Mouse (Mus musculus) c-Kit-positive CD71-negative TER-119-negative erythroid progenitor cells, embryonic 14.5 days (primary cell): Measurements from ENCODE around the gene Trim39.
"Not testable (repeated sequence)": the region's sequence is repeated elsewhere in the genome, so short reads cannot be mapped to it uniquely, and the experiment has no call there.

Source experiments
- DNase-seq: peaks from one replicate; pipeline ENCODE4 v3.0.0-alpha.2; 2013; ENCODE audit warnings: low read depth

Gene Trim39

GRCm38 (mm10) chr17:36248886-36249285 is 23.2 kb downstream of the Trim39 start:
- no peak for DNase-seq

- DNase-seq, result no peak
Observed at GRCm38 (mm10) chr17:36245741-36246140, 26.3 kb downstream of the Trim39 start.

GRCm38 (mm10) chr17:36244031-36244430 is 28.0 kb downstream of the Trim39 start:
- DNase-seq, result no peak

GRCm38 (mm10) chr17:36240637-36241213 is 31.3 kb downstream of the Trim39 start:
- no peak for DNase-seq

- no peak for DNase-seq
Observed at GRCm38 (mm10) chr17:36237321-36237921, 34.6 kb downstream of the Trim39 start.

GRCm38 (mm10) chr17:36235300-36235699 is 36.7 kb downstream of the Trim39 start:
- not testable (repeated sequence) for DNase-seq

GRCm38 (mm10) chr17:36233572-36233971 is 38.5 kb downstream of the Trim39 start:
- no peak for DNase-seq

- peak; percentile 100 for DNase-seq
Observed at GRCm38 (mm10) chr17:36231318-36231717, 40.7 kb downstream of the Trim39 start.

GRCm38 (mm10) chr17:36229046-36229445 is 43.0 kb downstream of the Trim39 start:
- DNase-seq, result no peak

- DNase-seq, result no peak
Observed at GRCm38 (mm10) chr17:36226921-36227320, 45.1 kb downstream of the Trim39 start.

- no peak for DNase-seq
Observed at GRCm38 (mm10) chr17:36225231-36225824, 46.7 kb downstream of the Trim39 start.

GRCm38 (mm10) chr17:36224451-36224850 is 47.6 kb downstream of the Trim39 start:
- no peak for DNase-seq

- no peak for DNase-seq
Observed at GRCm38 (mm10) chr17:36218594-36219155, 53.4 kb downstream of the Trim39 start.

- no peak for DNase-seq
Observed at GRCm38 (mm10) chr17:36215586-36215985, 56.5 kb downstream of the Trim39 start.
